Mouse (Mus musculus) kidney, embryonic 14.5 days (tissue): ENCODE measurements at regions not wholly inside any gene's neighbourhood (a gene's known extent, or its start where the extent isn't known, plus 50 kb on each side); places are given as distances from the start of the nearest gene placed in this dataset.

Experiments used
- ATAC-seq: fragments of 200-750 bp; cut with Nextera tagmentation; 2 replicates; pipeline ENCODE4 v1.8.0; 2017; ENCODE audit warnings: moderate number of reproducible peaks, mild to moderate bottlenecking, moderate TSS enrichment, moderate library complexity; ENCODE audit not compliant: low FRiP score, low TSS enrichment
- H3K27ac ChIP-seq: fragments of 300-500 bp; sonication (generic); 2 replicates; pipeline ENCODE4 v1.5.1; 2014; ENCODE audit warnings: low read depth, mild to moderate bottlenecking, low read length, moderate library complexity, mixed read lengths
- H3K27me3 ChIP-seq: fragments of 300-500 bp; sonication (generic); 2 replicates; pipeline ENCODE4 v1.6.1; 2014; ENCODE audit warnings: mild to moderate bottlenecking, low read length; ENCODE audit not compliant: control insufficient read depth, insufficient read depth
- H3K36me3 ChIP-seq: fragments of 300-500 bp; sonication (generic); 2 replicates; pipeline ENCODE4 v1.6.1; 2014; ENCODE audit warnings: low read length, mixed read lengths; ENCODE audit not compliant: control insufficient read depth, insufficient read depth
- H3K4me1 ChIP-seq: fragments of 300-500 bp; sonication (generic); 2 replicates; pipeline ENCODE4 v1.6.1; 2014; ENCODE audit warnings: low read length, mixed read lengths; ENCODE audit not compliant: control insufficient read depth, insufficient read depth
- H3K4me2 ChIP-seq: fragments of 300-500 bp; sonication (generic); replicated peaks from 2 replicates; pipeline ENCODE4 v1.6.1; 2014; ENCODE audit warnings: low read depth, mild to moderate bottlenecking, low read length
- H3K4me3 ChIP-seq: fragments of 300-500 bp; sonication (generic); 2 replicates; pipeline ENCODE4 v1.5.1; 2014; ENCODE audit warnings: mild to moderate bottlenecking, low read length
- H3K9ac ChIP-seq: fragments of 300-500 bp; sonication (generic); 2 replicates; pipeline ENCODE4 v1.6.1; 2014; ENCODE audit warnings: low read depth, mild to moderate bottlenecking, low read length, moderate library complexity
- H3K9me3 ChIP-seq: fragments of 300-500 bp; sonication (generic); 2 replicates; pipeline ENCODE4 v1.6.1; 2016; ENCODE audit warnings: low read length; ENCODE audit not compliant: control insufficient read depth
- WGBS: fragments of 180-500 bp; shearing (Covaris S2); extraction: QIAGEN DNeasy Blood & Tissue Kit; methylation state at CpG from one replicate; pipeline ENCODE4 v1.1.7; 2014; 5-methylcytosine and 5-hydroxymethylcytosine counted together

GRCm38 (mm10) chr7:113621316-113621715, 107.7 kb downstream of the Far1 start:
- H3K27me3 ChIP-seq = no peaks in the 10 kb centered on the region
- H3K9ac ChIP-seq = no peak overlapping the region
- no peak overlapping the region for H3K4me3 ChIP-seq
- H3K4me2 ChIP-seq = no peak overlapping the region
- 68% methylated on average over 8 of the region's 8 CpGs for WGBS
- no peaks in the 10 kb centered on the region for H3K9me3 ChIP-seq
- no peak overlapping the region for H3K27ac ChIP-seq
- no peak for ATAC-seq
- H3K4me1 ChIP-seq = no peaks in the 10 kb centered on the region
- no peaks in the 10 kb centered on the region for H3K36me3 ChIP-seq

DNA sequence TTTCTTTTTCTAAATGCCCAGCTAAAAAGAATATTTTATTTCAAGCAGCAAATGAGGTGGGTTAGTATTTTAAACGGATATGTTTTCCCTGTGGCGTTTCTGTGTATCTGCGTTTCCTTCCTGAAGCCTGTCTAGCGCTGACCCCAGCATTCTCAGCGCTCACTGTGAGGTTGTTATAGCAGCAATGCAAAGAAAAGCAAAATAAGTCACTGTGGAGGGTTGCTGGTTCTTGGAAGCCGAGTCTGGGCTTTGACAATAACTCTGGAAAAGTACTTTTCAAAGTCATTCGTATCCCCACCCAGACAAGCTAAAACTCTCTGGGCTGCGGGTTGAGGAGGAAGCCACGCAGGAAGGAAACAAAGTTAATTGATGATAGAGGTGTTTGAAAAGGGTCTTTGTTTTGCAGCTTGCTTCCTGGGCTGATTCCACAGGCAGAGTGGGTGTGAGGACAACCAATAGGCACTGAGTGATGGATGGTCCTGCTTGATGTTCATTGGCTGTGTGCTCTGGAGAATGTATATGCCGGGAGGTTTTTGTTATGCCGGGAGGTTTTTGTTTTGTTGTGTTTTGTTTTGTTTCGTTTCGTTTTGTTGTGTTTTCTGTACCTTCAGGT, 108.4 kb downstream of the Far1 start:
- Histone ChIP-seq H3K27ac (no peak overlapping the region), H3K9ac (no peak overlapping the region), H3K4me3 (no peak overlapping the region), H3K4me1 (no peaks in the 10 kb centered on the region), H3K27me3 (no peaks in the 10 kb centered on the region), H3K9me3 (no peaks in the 10 kb centered on the region), H3K36me3 (no peaks in the 10 kb centered on the region), H3K4me2 (no peak overlapping the region)
- WGBS = 66% methylated on average over 13 of the region's 13 CpGs
- ATAC-seq = no peak

DNA sequence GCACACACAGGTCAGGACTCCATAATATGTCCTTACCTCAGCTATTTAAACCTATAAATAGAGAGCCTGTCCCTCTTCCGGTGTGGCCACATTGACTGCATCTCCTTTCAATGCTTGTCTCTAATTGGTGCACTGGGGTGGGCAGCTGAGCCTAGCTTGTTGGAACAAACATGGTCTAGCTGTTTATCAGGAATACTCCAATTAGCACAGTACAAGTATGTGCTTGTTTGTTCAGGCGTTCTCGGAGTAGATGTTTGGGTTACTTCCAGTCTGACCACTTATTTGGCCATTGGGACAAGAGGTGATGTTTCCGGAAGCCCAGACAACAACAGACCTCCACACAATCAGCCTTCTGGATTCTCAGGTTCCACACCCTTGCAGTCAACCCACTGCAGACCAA, 109.7 kb downstream of the Far1 start:
- H3K4me1 ChIP-seq = no peaks in the 10 kb centered on the region
- 89% methylated on average over 4 of the region's 4 CpGs for WGBS

GRCm38 (mm10) chr7:113623962-113624361, 110.3 kb downstream of the Far1 start:
- Histone ChIP-seq H3K9ac (no peak overlapping the region), H3K9me3 (no peaks in the 10 kb centered on the region), H3K36me3 (no peaks in the 10 kb centered on the region), H3K27me3 (no peaks in the 10 kb centered on the region), H3K4me2 (no peak overlapping the region), H3K4me1 (no peaks in the 10 kb centered on the region), H3K4me3 (no peak overlapping the region), H3K27ac (no peak overlapping the region)
- ATAC-seq = no peak
- WGBS = 86% methylated on average over 6 of the region's 6 CpGs

More for the DNA sequence above, 109.7 kb downstream of the Far1 start:
- H3K4me2 ChIP-seq = no peak overlapping the region
- no peaks in the 10 kb centered on the region for H3K27me3 ChIP-seq
- no peak for ATAC-seq
- H3K9ac ChIP-seq = no peak overlapping the region
- H3K4me3 ChIP-seq = no peak overlapping the region
- no peak overlapping the region for H3K27ac ChIP-seq
- H3K9me3 ChIP-seq = no peaks in the 10 kb centered on the region
- no peaks in the 10 kb centered on the region for H3K36me3 ChIP-seq

DNA sequence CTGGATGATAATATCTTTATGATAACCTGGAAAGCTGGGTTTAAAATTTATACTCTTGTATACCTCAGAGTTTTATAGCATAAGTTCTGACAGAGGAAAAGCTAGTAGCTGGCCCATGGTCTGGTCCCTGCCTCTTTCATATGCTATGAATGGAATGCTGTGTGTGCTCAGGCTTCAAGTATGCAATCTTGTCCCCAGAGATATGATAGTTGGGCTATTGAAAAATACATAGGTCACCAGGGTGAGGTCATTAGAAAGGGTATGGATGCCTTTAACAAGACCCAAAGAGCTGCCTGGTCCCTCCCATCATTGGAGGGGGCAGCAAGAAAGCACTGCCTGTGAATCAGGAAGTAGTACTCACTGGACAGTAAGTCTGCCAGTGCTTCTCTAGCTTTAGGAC, 113.1 kb downstream of the Far1 start:
- Histone ChIP-seq H3K27ac (no peak overlapping the region), H3K27me3 (no peaks in the 10 kb centered on the region), H3K4me2 (no peak overlapping the region), H3K4me3 (no peak overlapping the region), H3K4me1 (no peaks in the 10 kb centered on the region), H3K9me3 (no peaks in the 10 kb centered on the region), H3K9ac (no peak overlapping the region), H3K36me3 (no peaks in the 10 kb centered on the region)
- no peak for ATAC-seq

DNA sequence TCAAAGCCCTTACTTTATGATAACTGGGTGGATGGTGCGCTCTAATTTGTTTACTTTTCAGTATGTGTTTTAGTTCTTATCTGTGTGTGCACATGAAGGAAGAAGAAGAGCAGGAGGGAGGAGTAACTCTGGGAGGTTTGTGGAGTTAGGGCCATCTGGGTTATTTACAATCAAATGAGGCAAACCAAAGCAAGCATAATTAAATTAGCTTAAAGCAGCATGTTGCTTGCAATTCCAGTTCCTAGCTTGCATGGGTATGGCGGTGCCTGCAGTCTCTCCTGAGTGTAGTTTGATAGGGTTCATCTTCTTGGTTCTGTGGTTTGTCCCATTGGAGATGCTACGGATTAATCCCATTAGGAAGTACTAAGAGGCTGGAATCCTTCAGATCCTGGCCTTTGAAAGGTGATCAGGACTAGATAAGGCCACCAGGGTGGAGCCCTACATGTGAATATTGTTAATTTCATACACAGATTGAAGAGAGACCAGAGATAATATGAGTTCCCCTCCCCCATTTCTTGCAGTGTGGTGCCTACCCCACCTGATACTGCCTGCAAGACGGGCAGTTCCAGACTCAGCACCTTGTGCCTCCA, 123.5 kb downstream of the Far1 start:
- ATAC-seq = no peak
- H3K27ac ChIP-seq = no peak overlapping the region
- H3K27me3 ChIP-seq = no peaks in the 10 kb centered on the region
- no peaks in the 10 kb centered on the region for H3K4me1 ChIP-seq
- H3K4me2 ChIP-seq = no peak overlapping the region
- no peak overlapping the region for H3K9ac ChIP-seq
- no peaks in the 10 kb centered on the region for H3K36me3 ChIP-seq
- H3K9me3 ChIP-seq = no peaks in the 10 kb centered on the region
- WGBS = 80% methylated on average over 4 of the region's 4 CpGs
- no peak overlapping the region for H3K4me3 ChIP-seq

DNA sequence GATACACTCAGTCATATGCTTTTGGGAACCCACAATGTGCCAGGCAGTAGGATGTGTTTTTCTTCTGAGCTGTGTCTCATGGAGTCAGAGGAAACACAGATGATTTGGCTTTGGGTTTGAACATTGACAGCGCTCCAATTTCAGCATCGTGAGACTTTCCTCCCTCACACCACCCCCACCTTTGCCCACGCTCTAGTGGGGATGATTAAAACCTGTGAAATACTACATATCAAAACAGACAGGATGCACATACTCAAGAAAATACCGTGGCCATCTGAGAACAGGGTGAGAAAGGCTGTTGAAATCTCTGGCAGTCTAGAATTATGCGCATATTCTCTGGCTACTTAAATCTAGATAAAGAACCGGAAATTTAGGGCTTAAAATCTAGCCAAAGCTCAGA, 124.5 kb downstream of the Far1 start:
- H3K4me1 ChIP-seq = no peaks in the 10 kb centered on the region
- H3K9ac ChIP-seq = no peak overlapping the region
- ATAC-seq = no peak
- H3K4me3 ChIP-seq = no peak overlapping the region
- no peaks in the 10 kb centered on the region for H3K9me3 ChIP-seq
- 66% methylated on average over 6 of the region's 6 CpGs for WGBS
- H3K4me2 ChIP-seq = no peak overlapping the region
- H3K27ac ChIP-seq = no peak overlapping the region
- H3K36me3 ChIP-seq = no peaks in the 10 kb centered on the region
- no peaks in the 10 kb centered on the region for H3K27me3 ChIP-seq

DNA sequence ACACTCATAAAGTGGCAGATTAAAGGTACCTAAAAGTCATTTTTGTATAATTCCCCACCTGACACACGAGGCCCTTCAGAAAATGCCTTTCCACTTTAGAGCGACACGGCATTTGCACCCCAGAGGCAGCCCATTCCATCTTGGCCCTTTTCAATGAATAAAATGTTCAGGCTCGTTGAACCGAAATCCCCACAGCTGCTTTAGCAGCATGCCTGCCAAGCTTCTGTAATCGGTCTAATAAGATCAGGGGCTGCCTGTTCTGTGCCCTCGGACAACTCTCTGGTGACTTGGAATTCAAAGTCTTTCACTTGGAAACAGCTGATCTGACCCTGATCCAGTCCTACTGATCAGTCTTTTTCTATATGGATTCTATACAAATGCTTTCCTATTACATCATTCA, 123.3 kb upstream of the Spon1 start:
- Histone ChIP-seq H3K36me3 (no peaks in the 10 kb centered on the region), H3K9ac (no peak overlapping the region), H3K9me3 (no peaks in the 10 kb centered on the region), H3K4me1 (no peaks in the 10 kb centered on the region), H3K4me2 (no peak overlapping the region), H3K27me3 (no peaks in the 10 kb centered on the region), H3K4me3 (no peak overlapping the region), H3K27ac (no peak overlapping the region)
- 75% methylated on average over 7 of the region's 7 CpGs for WGBS
- no peak for ATAC-seq

DNA sequence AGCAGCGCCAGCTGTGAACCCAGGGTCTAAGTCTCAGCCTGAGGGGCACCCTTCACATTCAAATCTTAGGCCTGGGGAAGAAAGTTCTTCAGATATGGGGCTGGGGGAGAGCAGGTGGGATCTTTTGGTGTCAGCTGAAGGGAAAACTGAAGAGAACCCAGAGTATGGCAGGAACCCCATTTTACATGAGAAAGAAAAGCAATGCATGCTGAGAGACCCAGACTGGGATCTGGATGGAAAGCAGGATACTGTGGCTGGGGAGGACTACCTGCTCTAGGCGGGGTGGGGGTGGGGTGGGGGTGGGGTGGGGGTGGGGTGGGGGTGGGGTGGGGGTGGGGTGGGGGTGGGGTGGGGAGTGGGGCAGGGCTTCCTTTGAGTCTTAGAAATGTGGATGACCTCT, 115.2 kb upstream of the Spon1 start:
- no peaks in the 10 kb centered on the region for H3K36me3 ChIP-seq
- no peaks in the 10 kb centered on the region for H3K4me1 ChIP-seq
- no peak overlapping the region for H3K9ac ChIP-seq
- H3K4me3 ChIP-seq = no peak overlapping the region
- H3K27ac ChIP-seq = no peak overlapping the region
- WGBS = 46% methylated on average over 1 of the region's 2 CpGs
- H3K9me3 ChIP-seq = no peaks in the 10 kb centered on the region
- H3K4me2 ChIP-seq = no peak overlapping the region
- ATAC-seq = no peak
- H3K27me3 ChIP-seq = no peaks in the 10 kb centered on the region
